Mouse (Mus musculus): Measurements from ENCODE around the gene Ninj2.
A peak's percentile ranks its signal among the peaks of the same experiment; 100 is the strongest.

Ninj2 gene

GRCm38 (mm10) chr6:120145439-120145838 is 52.3 kb downstream of the Ninj2 start:
- no peak for DNase-seq

- no peak for DNase-seq
Measured at GRCm38 (mm10) chr6:120146676-120147075, 53.5 kb downstream of the Ninj2 start.

GRCm38 (mm10) chr6:120147411-120147810 is 54.3 kb downstream of the Ninj2 start:
- DNase-seq, result no peak

GRCm38 (mm10) chr6:120148716-120149392 is 55.7 kb downstream of the Ninj2 start:
- DNase-seq, result no peak

- no peak for DNase-seq
Measured at GRCm38 (mm10) chr6:120149458-120150120, 56.4 kb downstream of the Ninj2 start.

GRCm38 (mm10) chr6:120150206-120150605 is 57.1 kb downstream of the Ninj2 start:
- no peak for DNase-seq

- DNase-seq, result no peak
Measured at GRCm38 (mm10) chr6:120151616-120152053, 58.5 kb downstream of the Ninj2 start.

- DNase-seq, result no peak
Measured at GRCm38 (mm10) chr6:120152739-120153696, 59.9 kb downstream of the Ninj2 start.

GRCm38 (mm10) chr6:120154526-120155309 is 61.6 kb downstream of the Ninj2 start:
- no peak for DNase-seq

- no peak for DNase-seq
Measured at GRCm38 (mm10) chr6:120155510-120155909, 62.4 kb downstream of the Ninj2 start.

GRCm38 (mm10) chr6:120157479-120157878 is 64.3 kb downstream of the Ninj2 start:
- DNase-seq, result no peak

- DNase-seq, result peak; percentile 41 to 53
Measured at GRCm38 (mm10) chr6:120159133-120159901, 66.2 kb downstream of the Ninj2 start.

GRCm38 (mm10) chr6:120162928-120163327 is 69.8 kb downstream of the Ninj2 start:
- DNase-seq, result no peak

GRCm38 (mm10) chr6:120164765-120165164 is 71.6 kb downstream of the Ninj2 start:
- DNase-seq, result no peak

- no peak for DNase-seq
Measured at GRCm38 (mm10) chr6:120167574-120167973, 74.4 kb downstream of the Ninj2 start.

- no peak for DNase-seq
Measured at GRCm38 (mm10) chr6:120172294-120173017, 79.3 kb downstream of the Ninj2 start.

- DNase-seq, result no peak
Measured at GRCm38 (mm10) chr6:120174028-120174601, 81.0 kb downstream of the Ninj2 start.

GRCm38 (mm10) chr6:120174602-120175115 is 81.5 kb downstream of the Ninj2 start:
- no peak for DNase-seq

- DNase-seq, result no peak
Measured at GRCm38 (mm10) chr6:120175650-120176049, 82.5 kb downstream of the Ninj2 start.

- no peak for DNase-seq
Measured at GRCm38 (mm10) chr6:120179044-120179755, 86.0 kb downstream of the Ninj2 start.
